Mouse (Mus musculus) kidney, adult 18-20 months (tissue): ENCODE measurements at regions not wholly inside any gene's neighbourhood (a gene's known extent, or its start where the extent isn't known, plus 50 kb on each side); places are given as distances from the start of the nearest gene placed in this dataset.
"Not testable (repeated sequence)": the region's sequence is repeated elsewhere in the genome, so short reads cannot be mapped to it uniquely, and the experiment has no call there.

Experiments
- DNase-seq: peaks from one replicate; pipeline ENCODE4 v3.0.0; 2021

- DNase-seq: no peak
These were observed 502.2 kb downstream of the Bnc2 start for GRCm38 (mm10) chr4:84172841-84173240.

DNA sequence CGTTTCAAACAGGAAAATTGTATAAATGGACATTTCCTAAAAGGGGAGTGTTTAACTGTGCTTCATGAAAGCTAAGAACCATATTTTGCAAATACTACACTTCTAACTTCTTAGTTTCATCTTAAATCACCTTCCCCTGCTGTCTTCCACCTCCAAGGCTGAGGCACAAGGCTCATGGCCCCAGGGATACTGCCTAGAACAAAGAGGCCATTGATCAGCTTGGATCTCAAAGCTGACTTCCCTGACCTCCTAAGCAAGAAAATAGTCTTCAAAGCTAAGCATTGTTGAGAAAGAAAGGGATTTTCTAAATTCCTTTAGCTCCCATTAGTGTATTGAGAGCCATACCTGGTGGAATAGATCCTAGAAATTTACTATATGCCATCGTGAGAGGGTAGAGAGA, 501.6 kb downstream of the Bnc2 start:
- DNase-seq: no peak

- DNase-seq: not testable (repeated sequence)
These were observed 498.6 kb downstream of the Bnc2 start for GRCm38 (mm10) chr4:84176457-84176856.

GRCm38 (mm10) chr4:84177827-84178226, 497.2 kb downstream of the Bnc2 start:
- DNase-seq: no peak

GRCm38 (mm10) chr4:84184436-84184835, 490.6 kb downstream of the Bnc2 start:
- no peak for DNase-seq

DNA sequence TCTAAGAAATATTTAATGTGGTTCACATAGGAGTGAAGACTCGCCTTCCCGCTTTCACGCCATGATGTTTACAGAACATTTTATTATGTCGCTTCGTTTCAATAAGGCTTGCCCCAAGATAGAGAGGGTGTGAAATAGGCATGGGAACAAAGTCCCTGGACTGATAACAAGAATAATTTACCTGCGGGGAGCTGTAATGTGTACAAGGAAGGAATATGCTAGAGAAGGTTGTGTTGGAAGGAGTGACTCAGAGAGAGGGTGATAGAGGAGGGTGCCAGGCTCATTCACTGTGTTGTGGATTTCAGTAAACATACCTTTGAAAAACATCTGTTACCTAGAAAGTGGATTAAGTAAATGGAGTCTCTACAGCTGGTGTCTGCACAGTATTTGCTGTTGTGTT, 490.2 kb downstream of the Bnc2 start:
- DNase-seq: no peak

- no peak for DNase-seq
These were observed 485.8 kb downstream of the Bnc2 start for GRCm38 (mm10) chr4:84189315-84189714.

DNA sequence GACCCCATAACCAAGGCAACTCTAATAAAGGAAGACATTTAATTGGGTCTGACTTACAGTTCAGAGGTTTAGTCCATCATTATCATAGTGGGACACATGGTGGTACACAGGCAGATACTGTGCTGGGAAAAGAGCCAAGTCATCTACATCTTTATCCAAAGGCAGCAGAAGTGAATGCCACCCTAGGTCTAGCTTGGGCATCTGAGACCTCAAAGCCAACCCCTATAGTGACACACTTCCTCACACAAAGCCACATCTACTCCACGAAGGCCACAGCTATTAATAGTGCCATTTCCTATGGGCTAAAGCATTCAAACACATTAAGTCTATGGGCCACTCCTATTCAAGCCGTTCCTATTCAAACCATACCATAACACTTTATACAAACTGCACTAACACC, 483.8 kb downstream of the Bnc2 start:
- DNase-seq: no peak

DNA sequence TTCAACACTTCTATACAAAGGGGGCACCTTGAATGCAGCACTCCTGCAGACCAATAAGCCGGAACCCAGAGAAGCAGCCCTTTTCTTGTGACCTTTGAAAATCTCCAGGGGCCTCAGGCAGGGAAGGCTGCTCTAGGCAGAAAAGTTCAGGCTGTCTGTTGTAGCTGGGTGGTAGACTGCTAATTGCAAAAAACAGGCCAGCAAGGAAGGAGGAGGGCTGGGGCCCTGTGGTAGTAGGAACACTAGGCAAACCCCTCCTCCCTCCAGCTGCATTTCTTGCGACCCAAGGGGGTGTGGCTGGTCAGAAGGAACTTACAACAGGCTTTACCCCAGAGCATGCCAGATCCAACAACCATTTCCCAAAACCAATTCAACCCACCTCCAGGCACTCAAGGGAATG, 482.8 kb downstream of the Bnc2 start:
- DNase-seq: no peak

DNA sequence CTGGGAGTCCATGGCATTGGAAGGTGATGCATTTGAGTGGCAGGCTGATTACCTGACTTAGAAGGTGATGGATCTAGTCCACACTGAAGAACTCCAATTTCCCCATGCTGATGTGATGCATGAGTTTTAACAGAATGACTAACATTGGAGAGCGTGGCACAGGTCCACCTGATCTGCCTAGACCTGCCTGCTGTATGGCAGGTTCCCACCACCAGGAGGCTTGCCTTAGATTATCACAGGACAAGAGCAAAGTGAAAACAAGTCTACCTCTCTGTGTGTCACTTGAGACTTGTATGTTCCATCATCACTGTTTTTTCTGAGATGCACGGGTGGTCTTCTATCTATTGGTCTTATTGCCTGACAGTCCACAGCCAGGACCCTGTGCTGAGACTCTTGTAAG, 478.3 kb downstream of the Bnc2 start:
- no peak for DNase-seq

DNA sequence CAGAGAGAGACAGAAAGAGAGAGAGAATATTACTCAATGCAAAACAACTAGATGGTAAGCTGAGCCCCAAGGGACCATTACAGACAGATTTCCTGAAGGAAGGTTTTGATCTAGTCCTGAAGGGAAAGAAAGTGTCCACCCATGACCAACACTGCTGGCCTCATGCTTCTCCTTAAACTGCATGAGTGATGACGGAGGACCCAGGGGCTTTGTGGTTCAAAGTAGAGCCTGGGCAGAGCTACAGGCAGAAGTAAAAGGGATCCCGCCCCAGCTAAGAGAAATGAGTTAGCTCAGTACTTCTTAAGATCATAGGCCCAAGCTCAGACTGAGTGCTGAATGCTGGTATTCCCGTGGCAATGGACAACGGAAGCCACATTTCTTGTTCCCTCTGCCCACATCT, 476.9 kb downstream of the Bnc2 start:
- DNase-seq: no peak

DNA sequence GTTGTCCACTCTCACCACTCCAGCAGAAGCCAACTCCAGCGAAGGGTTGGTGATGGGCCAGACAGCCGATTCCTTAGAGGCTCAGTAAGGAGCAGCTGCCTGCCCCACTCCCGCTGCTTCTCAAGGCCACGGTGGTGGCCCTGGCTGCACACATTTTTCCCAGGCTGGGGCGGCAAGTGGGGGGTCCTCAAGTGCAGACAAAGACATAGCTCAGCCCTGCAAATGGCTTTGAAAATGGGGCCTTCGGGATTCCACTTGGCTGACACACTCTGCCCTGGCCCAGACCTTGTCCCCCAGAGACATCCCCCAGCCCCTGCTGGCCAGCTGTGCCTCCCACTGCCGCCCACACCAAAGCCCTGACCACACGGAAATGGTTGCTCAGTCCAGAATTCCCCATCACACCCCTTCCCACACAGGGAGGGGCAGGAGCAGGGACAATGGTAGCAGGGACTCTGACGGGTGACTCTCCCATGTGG, 475.9 kb downstream of the Bnc2 start:
- DNase-seq: no peak

DNA sequence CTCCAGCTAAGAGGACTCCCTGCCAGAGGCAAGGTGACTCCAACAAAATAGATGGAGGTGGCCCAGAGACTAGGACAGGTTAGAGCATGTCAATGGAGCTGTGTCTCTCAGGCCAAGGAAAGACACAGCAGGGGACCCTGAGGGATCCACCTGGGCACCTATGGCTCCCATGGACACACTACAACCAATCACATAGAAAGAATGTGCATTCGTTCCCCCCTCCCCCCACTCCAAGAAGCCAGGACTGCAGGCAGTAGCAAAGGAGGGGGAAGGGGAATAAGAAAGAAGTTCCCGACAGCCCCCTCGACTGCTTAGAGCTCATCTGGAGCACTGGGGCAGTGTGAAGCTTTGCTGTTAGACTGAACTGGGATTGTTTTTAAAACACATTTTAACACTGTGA, 474.1 kb downstream of the Bnc2 start:
- DNase-seq: no peak

GRCm38 (mm10) chr4:84202231-84202630, 472.8 kb downstream of the Bnc2 start:
- DNase-seq: no peak

DNA sequence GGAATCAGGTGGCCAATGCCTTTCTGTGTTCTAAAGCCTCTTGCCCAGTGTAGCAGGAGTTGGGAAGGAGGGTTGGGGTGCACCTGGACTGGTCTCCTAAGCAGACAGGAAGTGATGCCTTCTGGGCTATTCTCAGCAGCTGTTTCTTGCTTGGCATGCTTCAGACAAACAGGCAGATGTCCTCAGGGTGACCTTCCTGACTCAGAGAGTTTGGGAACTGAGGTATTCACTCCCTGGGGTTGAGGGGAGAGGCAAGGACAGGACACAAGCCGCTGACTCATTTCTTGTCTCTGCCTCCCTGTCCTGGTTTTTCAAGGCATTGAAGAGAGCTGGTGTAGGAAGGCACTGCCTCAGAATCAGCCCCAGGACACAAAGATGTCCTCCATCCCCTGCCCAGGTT, 471.4 kb downstream of the Bnc2 start:
- no peak for DNase-seq

GRCm38 (mm10) chr4:84204777-84205176, 470.3 kb downstream of the Bnc2 start:
- peak; percentile 40 for DNase-seq

- DNase-seq: no peak
These were observed 466.9 kb downstream of the Bnc2 start for GRCm38 (mm10) chr4:84208175-84208574.

GRCm38 (mm10) chr4:84209538-84209937, 465.5 kb downstream of the Bnc2 start:
- no peak for DNase-seq

- DNase-seq: no peak
These were observed 463.7 kb downstream of the Bnc2 start for GRCm38 (mm10) chr4:84211311-84211875.

- DNase-seq: no peak
These were observed 463.1 kb downstream of the Bnc2 start for GRCm38 (mm10) chr4:84212004-84212403.

- no peak for DNase-seq
These were observed 460.6 kb downstream of the Bnc2 start for GRCm38 (mm10) chr4:84214523-84214922.

DNA sequence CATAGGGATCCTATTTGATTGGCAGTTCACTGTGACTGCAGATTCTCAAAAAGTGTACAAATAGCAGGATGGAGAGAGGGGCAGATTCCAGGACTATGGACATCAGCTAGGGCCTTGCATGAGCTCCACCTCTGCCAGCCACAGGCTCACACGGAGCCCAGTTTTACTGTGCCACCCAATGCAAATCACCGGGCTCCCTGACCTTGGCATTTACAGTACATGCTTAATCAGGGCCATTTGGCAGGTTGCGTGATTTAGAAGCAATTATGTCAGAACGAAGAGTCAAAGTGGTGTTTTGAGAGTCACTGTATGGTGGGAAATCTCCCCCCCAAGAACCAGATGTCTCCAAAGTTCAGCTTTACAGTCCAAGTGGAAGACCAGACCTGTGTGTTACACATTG, 456.1 kb downstream of the Bnc2 start:
- no peak for DNase-seq

- no peak for DNase-seq
These were observed 452.9 kb downstream of the Bnc2 start for GRCm38 (mm10) chr4:84222057-84222717.

DNA sequence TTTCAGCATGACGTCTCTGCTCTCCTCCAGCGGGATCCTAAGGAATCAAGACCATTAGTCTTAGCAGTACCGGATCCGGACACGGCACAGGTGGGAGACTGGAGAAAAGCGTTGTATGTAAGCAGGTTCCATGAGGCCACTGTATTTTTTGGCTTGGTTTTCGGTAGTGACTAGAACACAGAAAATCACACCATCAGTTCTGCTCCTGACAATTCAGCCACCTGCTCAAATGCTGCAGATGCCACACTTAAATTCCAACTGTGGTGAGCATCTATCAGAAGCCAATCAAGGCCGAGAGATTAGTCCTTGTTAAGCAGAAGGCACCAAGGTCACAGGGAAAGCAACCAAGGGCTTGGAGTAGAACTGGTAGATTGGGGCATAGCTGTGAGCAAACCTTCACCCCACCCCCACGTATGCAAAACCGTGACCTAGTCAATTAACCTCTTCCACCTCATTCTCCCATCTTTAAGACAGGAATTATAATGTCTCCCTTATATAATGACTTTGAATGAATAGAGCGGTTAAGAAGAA, 452.2 kb downstream of the Bnc2 start:
- DNase-seq: no peak

DNA sequence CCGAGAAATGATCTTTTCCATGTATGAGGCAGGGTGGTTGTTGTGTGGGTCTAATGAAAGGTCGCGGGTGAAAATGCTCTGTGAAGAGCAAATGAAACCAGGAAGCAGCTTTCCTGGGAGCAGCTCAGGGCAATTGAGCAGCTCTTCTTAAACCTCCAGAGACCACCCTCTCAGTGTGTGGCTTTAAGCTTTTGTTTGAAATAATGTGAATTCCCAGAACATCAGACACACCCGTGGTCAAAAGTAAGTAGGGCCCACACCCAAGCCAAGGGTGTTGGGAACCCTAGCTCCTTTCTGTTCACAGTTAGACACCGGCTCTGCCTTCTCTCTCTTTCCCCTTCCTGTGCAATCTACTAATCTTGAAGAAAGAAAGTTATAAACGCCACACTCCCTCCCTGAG, 450.5 kb downstream of the Bnc2 start:
- DNase-seq: no peak
